Mouse (Mus musculus): ENCODE data around the gene Mad1l1. TPM values are rescaled to one million over a fixed set of nuclear protein-coding genes. Genes with fewer than 3 reads are reported as not detected.

Mad1l1 gene
- polyA plus RNA-seq, 1 experiment from 2014 or later, result 46.4 TPM

Other genes starting within 250 kb of the Mad1l1 start
- gene Nudt1, start 104 bp upstream of the Mad1l1 start, polyA plus RNA-seq (2016; fragmentation: Nextera tagmentation; extraction: Ambion mirVana), result 36.2 and 41.7 TPM in 2 replicates
- 18.5 and 19.6 TPM in 2 replicates for gene Mrm2, start 10.3 kb upstream of the Mad1l1 start, polyA plus RNA-seq (2016; fragmentation: Nextera tagmentation; extraction: Ambion mirVana)
- gene Snx8, start 67.7 kb upstream of the Mad1l1 start, polyA plus RNA-seq (2016; fragmentation: Nextera tagmentation; extraction: Ambion mirVana), result 19.2 and 20.7 TPM in 2 replicates
- 152 and 166 TPM in 2 replicates for gene Eif3b, start 97.8 kb upstream of the Mad1l1 start, polyA plus RNA-seq (2016; fragmentation: Nextera tagmentation; extraction: Ambion mirVana)
- gene Gm4869, start 124.1 kb upstream of the Mad1l1 start, polyA plus RNA-seq (2016; fragmentation: Nextera tagmentation; extraction: Ambion mirVana), result not detected in 2 replicates
- 9.7 and 11.1 TPM in 2 replicates for gene Chst12, start 184.0 kb upstream of the Mad1l1 start, polyA plus RNA-seq (2016; fragmentation: Nextera tagmentation; extraction: Ambion mirVana)
- not detected in 2 replicates for gene Grifin, start 243.5 kb upstream of the Mad1l1 start, polyA plus RNA-seq (2016; fragmentation: Nextera tagmentation; extraction: Ambion mirVana)

All from forebrain, embryonic 12.5 days (tissue).